Mouse (Mus musculus): ENCODE data around the gene Gnb2. TPM values are rescaled to one million over a fixed set of nuclear protein-coding genes. Genes with fewer than 3 reads are reported as not detected.
A peak's percentile ranks its signal among the peaks of the same experiment; 100 is the strongest.

Gnb2 gene
- polyA plus RNA-seq (2012; rRNA removed), result 645 and 701 TPM in 2 replicates

DNA sequence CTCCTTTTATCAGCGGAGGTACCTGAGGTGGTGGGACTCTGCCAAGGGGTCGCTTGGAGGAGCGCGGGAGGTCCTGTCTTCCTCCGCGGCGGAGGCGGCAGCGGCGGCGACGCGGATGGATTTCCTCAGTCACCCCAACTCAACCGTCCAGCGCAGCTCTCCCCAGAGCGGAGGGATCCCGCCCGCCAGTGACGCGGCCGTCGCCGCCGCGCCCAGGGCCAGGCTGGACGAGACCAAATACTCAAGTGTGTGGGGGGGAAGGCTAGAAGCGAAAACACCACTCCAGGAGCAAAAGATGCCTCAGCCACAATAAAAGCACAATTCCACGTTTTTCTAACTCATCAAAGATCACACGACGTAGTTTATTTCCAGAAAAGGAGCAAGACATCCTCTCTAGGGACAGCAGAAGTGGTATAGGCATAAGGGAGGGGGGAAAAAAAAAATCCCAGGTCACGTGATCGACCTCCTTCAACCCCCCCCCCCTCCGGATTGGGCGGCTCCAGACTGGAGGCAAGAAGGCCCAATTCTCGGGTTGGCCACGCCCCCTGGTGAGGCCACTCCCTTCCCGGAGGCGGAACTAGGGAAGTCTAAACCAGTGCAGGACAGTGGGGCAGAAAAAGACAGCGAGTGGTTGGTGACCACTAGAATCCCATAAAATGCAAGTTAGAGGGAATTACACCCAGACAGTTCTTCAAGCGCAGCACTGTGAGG is at the start of gene Gnb2, which contains the start of gene Epo:
Gnb2 (minus strand) TSS at position 394 of the 711 bp plus-strand sequence.
Epo (minus strand) TSS at position 126 of the 711 bp plus-strand sequence.
- Histone ChIP-seq H3K4me3 (ENCODE audit: insufficient read depth, low read depth, low read length) (peak within 1 kb of the TSS; percentile 100), H3K36me3 (ENCODE audit: control insufficient read depth, insufficient read depth, low read length) (peaks cover 3% of the 10 kb centered on the region; the same call in 1 of the 2 replicates), H3K4me1 (ENCODE audit: control insufficient read depth, insufficient read depth, low read length) (peaks cover 7% of the 10 kb centered on the region; the same call in 1 of the 2 replicates), H3K27ac (ENCODE audit: insufficient read depth, low read depth, low read length) (peak within 1 kb of the TSS; percentile 100), H3K27me3 (replicated peaks; ENCODE audit: control insufficient read depth, insufficient read depth, low read length) (no peaks in the 10 kb centered on the region)
- WGBS, result under 1% methylated on average over 40 of the region's 40 CpGs
- peak; percentile 100 for DNase-seq
- TF ChIP-seq CTCF (conservative IDR thresholded peaks at IDR 0.05; ENCODE audit: insufficient read depth, insufficient read length, low read depth, low read length), result no peak
- TF ChIP-seq POLR2A (IDR thresholded peaks at IDR 0.05; ENCODE audit: low read depth, low read length), result peak; percentile 86

DNA sequence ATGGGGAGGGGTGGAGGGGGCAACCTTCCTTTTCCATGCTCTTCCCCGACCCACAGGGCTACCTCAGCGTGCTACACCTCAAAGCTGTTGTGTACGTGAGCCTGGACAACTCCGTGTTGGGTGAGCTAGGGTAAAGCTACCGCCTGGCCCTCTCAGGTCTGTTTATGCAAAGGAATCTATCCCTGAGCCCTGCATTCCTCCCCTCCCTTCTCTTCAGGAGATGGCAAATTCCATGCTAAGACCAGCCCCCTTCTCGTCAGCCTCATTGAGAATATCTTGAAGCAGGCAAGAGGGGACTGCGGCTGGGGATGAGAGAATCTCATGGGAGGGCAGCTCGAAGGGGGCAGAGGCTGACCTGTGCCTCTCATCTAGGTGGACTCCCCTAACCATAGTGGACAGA is 49.4 kb upstream of the Gnb2 start:
- no peak for DNase-seq
- no peaks in the 10 kb centered on the region for H3K4me1 ChIP-seq (ENCODE audit: control insufficient read depth, insufficient read depth, low read length)
- no peak for TF ChIP-seq CTCF (conservative IDR thresholded peaks at IDR 0.05; ENCODE audit: insufficient read depth, insufficient read length, low read depth, low read length)
- TF ChIP-seq POLR2A (IDR thresholded peaks at IDR 0.05; ENCODE audit: low read depth, low read length), result no peak
- no peaks in the 10 kb centered on the region for H3K36me3 ChIP-seq (ENCODE audit: control insufficient read depth, insufficient read depth, low read length)
- H3K27ac ChIP-seq (ENCODE audit: insufficient read depth, low read depth, low read length), result no peak overlapping the region
- 48% methylated on average over 8 of the region's 8 CpGs for WGBS
- H3K4me3 ChIP-seq (ENCODE audit: insufficient read depth, low read depth, low read length), result no peak overlapping the region
- H3K27me3 ChIP-seq (replicated peaks; ENCODE audit: control insufficient read depth, insufficient read depth, low read length), result no peaks in the 10 kb centered on the region

DNA sequence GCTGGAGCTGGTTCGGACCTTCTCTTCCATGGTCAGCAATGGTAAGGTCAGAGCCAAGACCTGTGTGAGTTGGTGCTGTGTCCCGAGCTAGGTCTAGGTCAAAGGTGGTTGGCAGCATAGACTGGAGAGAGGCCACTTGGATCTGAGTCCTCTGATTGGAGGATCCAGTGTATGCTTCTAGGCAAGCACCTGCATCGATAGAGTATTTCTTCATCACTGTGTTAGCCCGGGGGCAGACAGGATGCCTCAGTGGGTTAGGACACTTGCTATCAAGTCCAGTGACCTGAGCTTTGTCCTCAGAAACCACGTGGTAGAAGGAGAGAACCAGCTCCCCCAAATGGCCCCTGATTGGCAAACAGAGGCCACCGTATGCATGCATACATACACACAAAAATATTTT is 46.9 kb upstream of the Gnb2 start:
- H3K27ac ChIP-seq (ENCODE audit: insufficient read depth, low read depth, low read length), result no peak overlapping the region
- TF ChIP-seq CTCF (conservative IDR thresholded peaks at IDR 0.05; ENCODE audit: insufficient read depth, insufficient read length, low read depth, low read length) (no peak), POLR2A (IDR thresholded peaks at IDR 0.05; ENCODE audit: low read depth, low read length) (no peak)
- H3K36me3 ChIP-seq (ENCODE audit: control insufficient read depth, insufficient read depth, low read length), result no peaks in the 10 kb centered on the region
- no peak for DNase-seq
- no peaks in the 10 kb centered on the region for H3K27me3 ChIP-seq (replicated peaks; ENCODE audit: control insufficient read depth, insufficient read depth, low read length)
- 76% methylated on average over 6 of the region's 6 CpGs for WGBS
- H3K4me1 ChIP-seq (ENCODE audit: control insufficient read depth, insufficient read depth, low read length), result no peaks in the 10 kb centered on the region
- H3K4me3 ChIP-seq (ENCODE audit: insufficient read depth, low read depth, low read length), result no peak overlapping the region

DNA sequence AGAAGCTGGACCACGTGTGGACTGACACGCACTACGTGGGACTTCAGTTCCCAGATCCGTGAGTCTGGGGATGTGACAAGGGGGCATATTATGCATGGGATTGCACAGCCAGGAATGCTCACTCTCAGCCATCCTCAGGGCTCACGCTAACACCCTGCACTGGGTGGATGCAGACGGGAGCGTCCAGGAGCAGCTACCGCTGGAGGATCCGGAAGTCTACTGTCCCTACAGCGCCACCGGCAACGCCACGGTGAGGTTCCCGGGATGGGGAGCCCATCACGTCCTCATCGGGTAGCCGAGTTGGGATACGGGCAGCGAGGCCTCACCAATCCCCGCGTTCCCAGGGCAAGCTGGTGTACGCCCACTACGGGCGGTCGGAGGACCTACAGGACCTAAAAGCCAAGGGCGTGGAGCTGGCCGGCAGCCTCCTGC is 41.2 kb upstream of the Gnb2 start:
- Histone ChIP-seq H3K27ac (ENCODE audit: insufficient read depth, low read depth, low read length) (no peak overlapping the region), H3K4me3 (ENCODE audit: insufficient read depth, low read depth, low read length) (peak overlapping the region; percentile 1; the same call in 1 of the 2 replicates), H3K4me1 (ENCODE audit: control insufficient read depth, insufficient read depth, low read length) (no peaks in the 10 kb centered on the region), H3K36me3 (ENCODE audit: control insufficient read depth, insufficient read depth, low read length) (no peaks in the 10 kb centered on the region), H3K27me3 (replicated peaks; ENCODE audit: control insufficient read depth, insufficient read depth, low read length) (no peaks in the 10 kb centered on the region)
- whole genome bisulfite sequencing, result 11% methylated on average over 27 of the region's 27 CpGs
- no peak; the same call in 1 of the 2 replicates for TF ChIP-seq CTCF (conservative IDR thresholded peaks at IDR 0.05; ENCODE audit: insufficient read depth, insufficient read length, low read depth, low read length)
- no peak for TF ChIP-seq POLR2A (IDR thresholded peaks at IDR 0.05; ENCODE audit: low read depth, low read length)
- DNase-seq, result peak; percentile 40

DNA sequence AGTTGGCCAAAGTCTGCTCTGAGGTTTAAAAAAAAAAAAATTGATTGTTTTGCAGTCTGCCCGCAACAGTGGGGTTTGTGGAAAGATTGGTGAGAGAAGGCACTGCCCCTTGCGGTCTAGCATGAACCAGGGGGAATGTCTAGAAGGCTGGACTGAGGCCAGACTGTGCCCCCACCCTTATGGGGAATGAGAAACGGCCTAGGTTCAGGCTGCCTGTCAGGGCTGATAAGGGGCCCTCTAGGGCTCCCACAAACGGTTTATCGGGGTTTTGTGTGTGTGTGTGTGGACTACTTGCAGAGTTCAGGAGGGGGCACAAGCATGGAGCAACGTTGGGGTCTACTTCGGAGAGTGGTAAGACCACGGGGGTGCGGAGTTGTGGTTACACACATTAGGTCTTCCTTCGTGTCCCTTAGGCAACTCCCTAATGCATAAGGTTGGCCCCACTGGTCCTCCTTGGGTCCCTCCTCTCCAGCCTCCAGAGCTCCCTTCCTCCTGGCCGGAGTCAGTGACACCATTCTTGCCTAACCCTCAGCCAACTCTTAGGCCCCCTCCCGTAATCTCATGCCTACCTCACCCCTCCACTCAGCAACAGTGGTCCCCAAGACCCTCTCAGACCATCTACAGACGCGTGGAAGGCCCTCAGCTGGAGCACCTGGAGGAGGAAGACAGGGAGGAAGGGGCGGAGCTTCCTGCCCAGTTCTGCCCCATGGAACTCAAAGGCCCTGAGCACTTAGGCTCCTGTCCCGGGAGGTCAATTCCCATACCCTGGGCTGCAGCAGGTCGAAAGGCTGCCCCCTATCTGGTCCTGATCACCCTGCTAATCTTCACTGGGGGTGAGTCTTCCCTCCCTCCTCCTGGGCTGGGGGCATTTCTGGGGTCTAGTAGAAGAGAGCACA is 37.6 kb upstream of the Gnb2 start:
- DNase-seq, result no peak
- H3K27ac ChIP-seq (ENCODE audit: insufficient read depth, low read depth, low read length), result no peak overlapping the region
- no peak overlapping the region for H3K4me3 ChIP-seq (ENCODE audit: insufficient read depth, low read depth, low read length)
- H3K27me3 ChIP-seq (replicated peaks; ENCODE audit: control insufficient read depth, insufficient read depth, low read length), result no peaks in the 10 kb centered on the region
- H3K36me3 ChIP-seq (ENCODE audit: control insufficient read depth, insufficient read depth, low read length), result no peaks in the 10 kb centered on the region
- no peak; the same call in 1 of the 2 replicates for TF ChIP-seq CTCF (conservative IDR thresholded peaks at IDR 0.05; ENCODE audit: insufficient read depth, insufficient read length, low read depth, low read length)
- TF ChIP-seq POLR2A (IDR thresholded peaks at IDR 0.05; ENCODE audit: low read depth, low read length), result no peak
- 76% methylated on average over 17 of the region's 17 CpGs for WGBS
- H3K4me1 ChIP-seq (ENCODE audit: control insufficient read depth, insufficient read depth, low read length), result no peaks in the 10 kb centered on the region

DNA sequence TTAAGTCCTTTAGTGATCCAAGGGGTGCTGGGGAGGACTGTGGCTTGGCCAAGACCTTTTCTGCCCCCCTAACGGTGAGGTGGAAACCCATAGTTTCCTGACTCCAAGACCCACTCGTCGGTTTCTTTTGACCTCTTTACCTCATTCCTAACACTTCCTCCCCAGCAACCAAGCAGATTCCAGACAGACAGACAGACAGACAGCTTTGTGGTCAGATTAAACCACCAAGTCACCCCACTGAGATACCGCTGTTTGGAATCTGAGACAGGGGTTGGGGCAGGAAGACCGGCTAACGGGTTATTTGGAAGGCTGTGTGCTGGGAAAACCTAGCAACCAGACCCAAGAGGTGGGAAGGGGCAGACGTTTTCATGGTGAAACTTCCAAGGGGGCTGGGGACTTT is 36.9 kb upstream of the Gnb2 start:
- TF ChIP-seq POLR2A (IDR thresholded peaks at IDR 0.05; ENCODE audit: low read depth, low read length) (no peak), CTCF (conservative IDR thresholded peaks at IDR 0.05; ENCODE audit: insufficient read depth, insufficient read length, low read depth, low read length) (no peak)
- no peak overlapping the region for H3K27ac ChIP-seq (ENCODE audit: insufficient read depth, low read depth, low read length)
- no peak overlapping the region for H3K4me3 ChIP-seq (ENCODE audit: insufficient read depth, low read depth, low read length)
- no peaks in the 10 kb centered on the region for H3K4me1 ChIP-seq (ENCODE audit: control insufficient read depth, insufficient read depth, low read length)
- DNase-seq, result no peak
- no peaks in the 10 kb centered on the region for H3K36me3 ChIP-seq (ENCODE audit: control insufficient read depth, insufficient read depth, low read length)
- no peaks in the 10 kb centered on the region for H3K27me3 ChIP-seq (replicated peaks; ENCODE audit: control insufficient read depth, insufficient read depth, low read length)
- WGBS, result 42% methylated on average over 7 of the region's 7 CpGs

DNA sequence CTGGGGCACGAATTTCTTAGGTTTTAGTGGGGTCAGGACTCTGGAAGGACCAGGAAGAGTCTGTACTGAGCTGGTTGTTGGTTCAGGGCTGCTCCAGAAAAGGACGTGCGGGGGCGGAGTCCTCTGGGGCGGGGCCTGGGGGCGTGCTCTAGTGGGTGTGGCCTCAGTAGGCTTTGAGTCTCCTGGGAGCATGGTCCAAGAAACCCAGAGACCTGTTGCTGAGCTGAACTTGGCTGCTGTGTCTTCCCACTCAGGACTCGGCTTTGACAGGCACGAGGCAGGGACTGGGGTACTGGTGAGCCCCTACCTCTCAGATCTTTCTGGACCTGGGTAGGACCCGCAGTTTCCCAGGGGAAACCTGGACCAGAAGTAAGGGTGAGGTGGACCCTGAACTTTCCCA is 36.4 kb upstream of the Gnb2 start, which contains the start of gene Tfr2:
Tfr2 (plus strand) TSS at position 176 of the 400 bp plus-strand sequence.
- Histone ChIP-seq H3K36me3 (ENCODE audit: control insufficient read depth, insufficient read depth, low read length) (no peaks in the 10 kb centered on the region), H3K4me3 (ENCODE audit: insufficient read depth, low read depth, low read length) (no peak within 1 kb of the TSS), H3K27ac (ENCODE audit: insufficient read depth, low read depth, low read length) (no peak within 1 kb of the TSS), H3K27me3 (replicated peaks; ENCODE audit: control insufficient read depth, insufficient read depth, low read length) (no peaks in the 10 kb centered on the region), H3K4me1 (ENCODE audit: control insufficient read depth, insufficient read depth, low read length) (no peaks in the 10 kb centered on the region)
- TF ChIP-seq CTCF (conservative IDR thresholded peaks at IDR 0.05; ENCODE audit: insufficient read depth, insufficient read length, low read depth, low read length), result no peak
- no peak for TF ChIP-seq POLR2A (IDR thresholded peaks at IDR 0.05; ENCODE audit: low read depth, low read length)
- WGBS, result 25% methylated on average over 9 of the region's 9 CpGs
- DNase-seq, result peak; percentile 77
